Mouse (Mus musculus): ENCODE results near the gene Hps4.

GRCm38 (mm10) chr5:112302310-112302709 lies 40.6 kb upstream of the Hps4 start:
- TF ChIP-seq GATA1 (IDR thresholded peaks at IDR 0.05; ENCODE audit: low read length) (no peak), TAL1 (IDR thresholded peaks at IDR 0.05; ENCODE audit: low read length) (no peak)
